Mouse (Mus musculus) heart, postnatal 0 days (tissue): ENCODE results near the gene Hnrnpu. TPM values are rescaled to one million over a fixed set of nuclear protein-coding genes. Genes with fewer than 3 reads are reported as not detected.

Source experiments
- ATAC-seq: fragments of 200-750 bp; cut with Nextera tagmentation; 2 replicates; pipeline ENCODE4 v1.8.0; 2017; ENCODE audit warnings: low read depth, moderate number of reproducible peaks, moderate library complexity; ENCODE audit not compliant: insufficient read depth
- DNase-seq: peaks from one replicate; pipeline ENCODE4 v3.0.0-alpha.2; 2016; ENCODE audit warnings: low spot score
- H3K27ac ChIP-seq: fragments of 300-500 bp; sonication (generic); 2 replicates; pipeline ENCODE4 v1.5.1; 2014; ENCODE audit warnings: low read depth, mild to moderate bottlenecking
- H3K27me3 ChIP-seq: fragments of 300-500 bp; sonication (generic); 2 replicates; pipeline ENCODE4 v1.6.1; 2014; ENCODE audit warnings: low read length, mixed read lengths; ENCODE audit not compliant: control insufficient read depth, insufficient read depth
- H3K36me3 ChIP-seq: fragments of 300-500 bp; sonication (generic); replicated peaks from 2 replicates; pipeline ENCODE4 v1.6.1; 2014; ENCODE audit warnings: low read length, mixed read lengths; ENCODE audit not compliant: control insufficient read depth, insufficient read depth
- H3K4me1 ChIP-seq: fragments of 300-500 bp; sonication (generic); 2 replicates; pipeline ENCODE4 v1.6.1; 2014; ENCODE audit warnings: antibody characterized with exemption; ENCODE audit not compliant: control insufficient read depth, insufficient read depth
- H3K4me2 ChIP-seq: fragments of 300-500 bp; sonication (generic); 2 replicates; pipeline ENCODE4 v1.6.1; 2014; ENCODE audit warnings: low read depth, mild to moderate bottlenecking, low read length, moderate library complexity
- H3K4me3 ChIP-seq: fragments of 300-500 bp; sonication (generic); 2 replicates; pipeline ENCODE4 v1.5.1; 2014; ENCODE audit warnings: low read depth, low read length
- H3K9ac ChIP-seq: fragments of 300-500 bp; sonication (generic); replicated peaks from 2 replicates; pipeline ENCODE4 v1.6.1; 2014; ENCODE audit warnings: low read depth, low read length, mixed read lengths
- H3K9me3 ChIP-seq: fragments of 300-500 bp; sonication (generic); replicated peaks from 2 replicates; pipeline ENCODE4 v1.6.1; 2016; ENCODE audit warnings: low read length; ENCODE audit not compliant: control insufficient read depth
- CTCF ChIP-seq: IDR thresholded peaks from 2 replicates; pipeline ENCODE4 v1.5.1; 2016; ENCODE audit warnings: antibody characterized with exemption, control low read depth, low read depth
- EP300 ChIP-seq: IDR thresholded peaks from 2 replicates; pipeline ENCODE4 v1.6.1; 2016; ENCODE audit warnings: antibody characterized with exemption, low read depth
- WGBS: fragments of 180-500 bp; shearing (Covaris S2); extraction: QIAGEN DNeasy Blood & Tissue Kit; methylation state at CpG from one replicate; pipeline ENCODE4 v1.1.7; 2014; 5-methylcytosine and 5-hydroxymethylcytosine counted together
- polyA plus RNA-seq: library from polyadenylated mRNA; unstranded; fragments of >200 nt; fragmentation: Nextera tagmentation; extraction: Ambion mirVana; gene quantifications from 2 replicates; pipeline ENCODE4 v1.2.1, GENCODE M21; 2015
- total RNA-seq: library from RNA; depleted of rRNA; stranded (reverse); fragments of >200 nt; gene quantifications from 2 replicates; pipeline ENCODE4 v1.2.3, GENCODE M21; 2014; ENCODE audit warnings: low replicate concordance

Hnrnpu gene
- total and polyA plus RNA-seq, 2 experiments from 2014 or later: 62.2 to 107 TPM

DNA sequence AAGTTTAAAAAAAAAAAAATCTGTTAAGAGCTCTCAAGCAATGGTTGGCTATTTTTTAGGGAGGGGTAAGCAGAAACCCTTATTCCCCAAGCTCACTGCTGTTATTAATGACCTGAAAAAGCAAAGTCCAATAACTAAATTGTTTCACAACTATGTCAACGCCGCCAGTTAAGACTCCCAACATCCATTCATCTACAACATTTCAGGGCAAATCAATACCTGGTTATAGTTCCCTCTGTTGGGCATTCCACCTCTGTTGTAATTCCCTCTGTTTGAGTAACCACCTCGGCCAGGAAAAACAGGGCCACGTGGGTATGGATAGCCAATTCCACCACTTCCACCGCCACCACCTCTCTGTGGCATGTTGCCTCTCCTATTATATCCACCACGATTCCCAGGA is 7.7 kb downstream of the Hnrnpu start:
- Histone ChIP-seq H3K27me3 (no peaks in the 10 kb centered on the region), H3K27ac (no peak overlapping the region), H3K9ac (no peak overlapping the region), H3K4me2 (no peak overlapping the region), H3K4me1 (peaks cover 14% of the 10 kb centered on the region), H3K9me3 (no peaks in the 10 kb centered on the region), H3K36me3 (peaks cover 74% of the 10 kb centered on the region), H3K4me3 (no peak overlapping the region)
- no peak for ATAC-seq
- no peak for DNase-seq
- no peak for TF ChIP-seq CTCF
- no peak for TF ChIP-seq EP300
- 63% methylated on average over 6 of the region's 6 CpGs for WGBS

DNA sequence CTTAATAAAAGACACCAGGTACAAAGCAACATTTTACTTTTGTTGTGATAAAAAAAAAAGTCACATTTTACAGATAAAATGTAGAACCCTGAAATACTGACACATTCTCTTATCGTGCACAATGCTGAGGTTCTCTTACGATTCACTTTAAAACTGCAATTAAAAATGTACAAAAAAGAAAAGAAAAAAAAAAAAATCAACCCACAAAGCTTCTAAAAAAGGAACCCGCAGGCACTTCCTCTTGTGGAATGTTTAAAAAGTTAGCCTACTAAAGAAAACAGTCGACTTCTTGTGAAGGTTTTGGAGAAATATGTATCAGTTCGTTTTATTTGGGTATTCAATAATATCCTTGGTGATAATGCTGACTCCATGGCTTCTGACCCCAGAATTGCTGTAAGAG is 8.6 kb downstream of the Hnrnpu start:
- WGBS: 64% methylated on average over 5 of the region's 5 CpGs
- TF ChIP-seq EP300: no peak
- TF ChIP-seq CTCF: no peak
- H3K4me1 ChIP-seq: peaks cover 7% of the 10 kb centered on the region
- no peaks in the 10 kb centered on the region for H3K27me3 ChIP-seq
- H3K9me3 ChIP-seq: no peaks in the 10 kb centered on the region
- ATAC-seq (no peak), DNase-seq (no peak)
- H3K27ac ChIP-seq: no peak overlapping the region
- H3K4me2 ChIP-seq: no peak overlapping the region
- peaks cover 74% of the 10 kb centered on the region for H3K36me3 ChIP-seq
- H3K4me3 ChIP-seq: no peak overlapping the region
- no peak overlapping the region for H3K9ac ChIP-seq

DNA sequence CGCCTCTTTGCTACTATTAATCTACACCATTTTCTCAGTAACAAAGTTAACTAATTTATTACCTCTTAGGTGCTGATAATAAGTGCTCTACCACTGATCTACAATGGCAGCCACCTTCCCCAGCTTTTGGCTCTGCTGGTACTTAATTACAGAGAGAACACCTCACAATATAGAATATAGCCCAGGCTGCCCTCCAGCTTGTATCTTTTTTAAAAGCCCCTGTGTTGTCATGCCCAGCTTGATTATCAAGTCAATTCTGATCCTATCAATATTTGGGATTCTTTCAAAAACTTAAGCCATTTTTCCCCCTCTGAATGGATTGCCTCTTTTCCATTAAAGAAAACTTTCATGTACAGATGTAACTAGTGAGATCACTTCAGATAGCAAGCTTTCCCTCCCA is 10.6 kb downstream of the Hnrnpu start:
- H3K27ac ChIP-seq: no peak overlapping the region
- ATAC-seq: no peak
- peaks cover 74% of the 10 kb centered on the region for H3K36me3 ChIP-seq
- TF ChIP-seq EP300 (no peak), CTCF (no peak)
- no peaks in the 10 kb centered on the region for H3K27me3 ChIP-seq
- no peak for DNase-seq
- no peak overlapping the region for H3K4me2 ChIP-seq
- no peaks in the 10 kb centered on the region for H3K9me3 ChIP-seq
- H3K9ac ChIP-seq: no peak overlapping the region
- WGBS: 88% methylated on average over 1 of the region's 1 CpGs
- H3K4me1 ChIP-seq: peaks cover under 1% of the 10 kb centered on the region; the same call in 1 of the 2 replicates
- no peak overlapping the region for H3K4me3 ChIP-seq

DNA sequence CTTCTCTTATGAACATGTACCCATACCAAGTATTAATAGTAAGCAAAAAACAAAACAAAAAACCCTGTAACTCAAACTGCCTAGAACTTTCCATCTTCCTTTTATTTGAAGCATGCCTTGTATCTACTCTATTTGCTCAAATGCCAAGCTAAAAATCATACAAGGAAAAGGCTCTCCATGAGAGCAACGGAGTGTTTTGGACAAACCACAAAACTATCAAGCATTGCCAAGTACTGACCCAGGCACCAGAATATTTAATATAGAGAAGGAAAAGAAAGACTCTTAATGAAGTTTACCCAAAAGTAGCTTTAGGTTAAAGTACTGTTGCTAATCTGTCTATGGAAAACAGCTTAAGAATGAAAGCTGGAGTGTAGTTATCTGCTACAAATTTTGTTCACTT is 11.2 kb downstream of the Hnrnpu start:
- no peak for DNase-seq
- ATAC-seq: no peak
- H3K36me3 ChIP-seq: peaks cover 74% of the 10 kb centered on the region

DNA sequence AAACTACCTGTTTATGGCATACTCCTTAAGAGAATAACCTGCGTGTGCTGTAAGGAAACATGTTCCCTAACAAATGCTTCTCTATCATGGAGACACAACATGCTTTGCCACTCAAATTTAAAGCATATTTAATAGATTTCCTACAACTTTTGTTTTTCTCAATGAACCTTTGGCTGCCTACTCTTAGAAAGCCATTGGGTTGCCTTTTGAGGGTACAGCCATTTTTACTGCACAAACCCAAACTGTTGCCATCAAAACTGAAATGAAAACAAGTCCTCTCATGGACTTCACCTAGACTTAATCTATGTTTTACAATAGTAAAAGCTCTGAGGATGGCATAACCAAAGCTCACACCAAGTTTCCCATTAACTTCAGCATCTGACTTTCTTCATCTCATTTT is 13.0 kb downstream of the Hnrnpu start:
- Histone ChIP-seq H3K4me2 (no peak overlapping the region), H3K27ac (no peak overlapping the region), H3K36me3 (peaks cover 66% of the 10 kb centered on the region), H3K4me3 (no peak overlapping the region), H3K27me3 (no peaks in the 10 kb centered on the region), H3K9ac (no peak overlapping the region), H3K4me1 (peaks cover 16% of the 10 kb centered on the region), H3K9me3 (no peaks in the 10 kb centered on the region)
- WGBS: 86% methylated on average over 1 of the region's 1 CpGs
- TF ChIP-seq CTCF (no peak), EP300 (no peak)
- DNase-seq (no peak), ATAC-seq (no peak)

More for the DNA sequence above, 11.2 kb downstream of the Hnrnpu start:
- H3K4me1 ChIP-seq: peaks cover 7% of the 10 kb centered on the region
- no peak overlapping the region for H3K4me2 ChIP-seq
- H3K9ac ChIP-seq: no peak overlapping the region
- no peaks in the 10 kb centered on the region for H3K27me3 ChIP-seq
- TF ChIP-seq CTCF: no peak
- TF ChIP-seq EP300: no peak
- H3K4me3 ChIP-seq: no peak overlapping the region
- no peaks in the 10 kb centered on the region for H3K9me3 ChIP-seq
- WGBS: 71% methylated on average over 1 of the region's 1 CpGs
- 0 out of 2 replicates have a peak overlapping the region, but pooled peaks have one; percentile 9 for H3K27ac ChIP-seq

DNA sequence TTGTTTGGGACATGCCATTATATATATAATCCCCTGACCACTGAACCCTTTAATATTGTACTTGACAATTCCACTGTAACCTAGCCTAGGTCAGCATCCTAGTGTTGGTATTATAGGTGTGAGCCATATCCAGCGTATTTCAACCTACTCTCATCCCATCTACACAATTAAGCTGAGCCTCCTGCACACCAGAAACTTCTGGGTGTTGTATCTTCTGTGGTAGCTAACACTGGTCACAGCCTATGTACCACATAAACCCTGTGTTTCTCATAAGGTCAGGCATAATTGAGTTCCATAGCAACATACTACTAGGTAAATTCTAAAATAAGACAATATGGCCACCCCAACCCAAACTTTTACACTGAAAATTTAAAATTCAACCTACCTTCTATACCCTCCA is 14.4 kb downstream of the Hnrnpu start:
- 0 out of 2 replicates have a peak overlapping the region, but pooled peaks have one; percentile 30 for H3K27ac ChIP-seq
- no peak for ATAC-seq
- H3K9ac ChIP-seq: no peak overlapping the region
- H3K9me3 ChIP-seq: no peaks in the 10 kb centered on the region
- peaks cover 16% of the 10 kb centered on the region for H3K4me1 ChIP-seq
- no peaks in the 10 kb centered on the region for H3K27me3 ChIP-seq
- TF ChIP-seq EP300: no peak
- no peak for TF ChIP-seq CTCF
- 77% methylated on average over 1 of the region's 1 CpGs for WGBS
- no peak overlapping the region for H3K4me2 ChIP-seq
- no peak for DNase-seq
- H3K36me3 ChIP-seq: peaks cover 58% of the 10 kb centered on the region
- no peak overlapping the region for H3K4me3 ChIP-seq
